Mouse (Mus musculus) small intestine, adult 2 months (tissue): ENCODE results near the gene Gucy2c.

Experiments
- CTCF ChIP-seq: fragments of 200-500 bp; IDR thresholded peaks from 2 replicates; pipeline ENCODE4 v1.5.1; 2012; ENCODE audit warnings: low read depth, mild to moderate bottlenecking, control low read depth, inconsistent platforms, low read length, moderate library complexity, mixed read lengths; ENCODE audit not compliant: insufficient replicate concordance, insufficient read length; ENCODE audit errors: extremely low read depth
- POLR2A ChIP-seq: fragments of 200-500 bp; IDR thresholded peaks from 2 replicates; pipeline ENCODE4 v1.6.1; 2012; ENCODE audit warnings: low read depth, mild to moderate bottlenecking, control low read depth, inconsistent platforms, low read length, moderate library complexity

DNA sequence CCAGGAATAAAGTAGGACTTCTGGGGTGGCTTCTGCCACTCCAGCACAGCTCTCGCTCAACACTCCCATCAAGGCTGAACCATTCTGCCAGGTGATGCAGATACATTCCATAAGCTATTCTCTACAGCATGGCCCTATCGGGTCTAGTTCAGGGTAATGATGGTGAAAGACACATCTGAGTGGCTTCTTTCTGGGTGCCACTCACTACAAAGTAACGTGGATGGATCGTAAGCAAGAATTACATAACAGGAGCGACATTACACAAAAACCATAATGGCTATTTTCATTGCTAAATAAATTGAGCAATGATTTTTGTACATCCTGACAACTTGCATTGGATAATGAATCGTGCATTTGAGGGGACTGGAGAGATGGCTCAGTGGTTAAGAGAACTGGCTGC is 106.6 kb downstream of the Gucy2c start:
- TF ChIP-seq CTCF (no peak), POLR2A (no peak)
